Mouse (Mus musculus) lung, embryonic 15.5 days (tissue): ENCODE results near the gene Tesmin. TPM values are rescaled to one million over a fixed set of nuclear protein-coding genes. Genes with fewer than 3 reads are reported as not detected.

ENCODE experiments used
- ATAC-seq: fragments of 200-750 bp; cut with Nextera tagmentation; 2 replicates; pipeline ENCODE4 v1.8.0; 2017; ENCODE audit warnings: moderate number of reproducible peaks, borderline replicate concordance; ENCODE audit not compliant: low FRiP score, low TSS enrichment; ENCODE audit errors: extremely low read depth
- H3K27ac ChIP-seq: fragments of 300-500 bp; sonication (generic); 2 replicates; pipeline ENCODE4 v1.5.1; 2015; ENCODE audit warnings: moderate library complexity, mild to moderate bottlenecking, inconsistent platforms
- H3K27me3 ChIP-seq: fragments of 300-500 bp; sonication (generic); 2 replicates; pipeline ENCODE4 v1.6.1; 2015; ENCODE audit warnings: inconsistent platforms
- H3K36me3 ChIP-seq: fragments of 300-500 bp; sonication (generic); 2 replicates; pipeline ENCODE4 v1.6.1; 2015; ENCODE audit warnings: inconsistent platforms
- H3K4me1 ChIP-seq: fragments of 300-500 bp; sonication (generic); 2 replicates; pipeline ENCODE4 v1.6.1; 2015; ENCODE audit warnings: inconsistent platforms
- H3K4me2 ChIP-seq: fragments of 300-500 bp; sonication (generic); 2 replicates; pipeline ENCODE4 v1.6.1; 2015; ENCODE audit warnings: inconsistent platforms, mild to moderate bottlenecking, moderate library complexity
- H3K4me3 ChIP-seq: fragments of 300-500 bp; sonication (generic); 2 replicates; pipeline ENCODE4 v1.5.1; 2015; ENCODE audit warnings: mild to moderate bottlenecking, inconsistent platforms
- H3K9ac ChIP-seq: fragments of 300-500 bp; sonication (generic); 2 replicates; pipeline ENCODE4 v1.6.1; 2015; ENCODE audit warnings: inconsistent platforms
- H3K9me3 ChIP-seq: fragments of 300-500 bp; sonication (generic); 2 replicates; pipeline ENCODE4 v1.6.1; 2016; ENCODE audit warnings: inconsistent platforms
- WGBS: fragments of 180-500 bp; shearing (Covaris S2); methylation state at CpG from one replicate; pipeline ENCODE4 v1.1.7; 2015; 5-methylcytosine and 5-hydroxymethylcytosine counted together
- polyA plus RNA-seq: library from polyadenylated mRNA; unstranded; fragments of >200 nt; fragmentation: Nextera tagmentation; extraction: Ambion mirVana; gene quantifications from 2 replicates; pipeline ENCODE4 v1.2.1, GENCODE M21; 2015

The Tesmin gene
- polyA plus RNA-seq: 0.45 and 0.61 TPM in 2 replicates

DNA sequence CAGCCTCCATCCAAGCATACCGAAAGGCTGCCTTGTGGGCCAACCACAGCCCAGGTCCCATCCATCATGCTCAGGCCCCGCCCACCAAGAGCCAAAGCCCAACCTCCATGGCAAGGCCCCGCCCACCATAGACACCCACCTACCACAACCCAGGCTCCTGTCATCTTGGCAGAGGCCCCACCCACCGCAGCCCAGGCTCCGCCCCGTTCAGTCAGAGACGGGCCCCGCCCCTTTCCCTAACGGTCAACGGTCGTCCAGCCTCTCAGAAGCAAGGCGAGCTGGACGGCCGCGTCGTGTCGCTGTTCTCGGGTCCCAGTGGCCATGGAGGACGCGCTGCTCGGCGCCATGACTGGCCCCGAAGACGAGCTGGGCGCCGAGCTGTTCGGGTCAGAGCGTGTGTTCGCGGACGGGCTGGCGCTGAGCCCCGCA, at the start of gene Tesmin:
Gene Tesmin (plus strand): TSS at position 229 of the 429 bp plus-strand sequence.
- Histone ChIP-seq H3K27ac (no peak within 1 kb of the TSS), H3K36me3 (no peaks in the 10 kb centered on the region), H3K27me3 (no peaks in the 10 kb centered on the region), H3K4me2 (peak within 1 kb of the TSS; percentile 98), H3K4me3 (peak within 1 kb of the TSS; percentile 47), H3K4me1 (peaks cover 10% of the 10 kb centered on the region), H3K9me3 (no peaks in the 10 kb centered on the region), H3K9ac (peak within 1 kb of the TSS; percentile 33; the same call in 1 of the 2 replicates)
- WGBS: 1% methylated on average over 33 of the region's 33 CpGs
- peak; percentile 86 for ATAC-seq

DNA sequence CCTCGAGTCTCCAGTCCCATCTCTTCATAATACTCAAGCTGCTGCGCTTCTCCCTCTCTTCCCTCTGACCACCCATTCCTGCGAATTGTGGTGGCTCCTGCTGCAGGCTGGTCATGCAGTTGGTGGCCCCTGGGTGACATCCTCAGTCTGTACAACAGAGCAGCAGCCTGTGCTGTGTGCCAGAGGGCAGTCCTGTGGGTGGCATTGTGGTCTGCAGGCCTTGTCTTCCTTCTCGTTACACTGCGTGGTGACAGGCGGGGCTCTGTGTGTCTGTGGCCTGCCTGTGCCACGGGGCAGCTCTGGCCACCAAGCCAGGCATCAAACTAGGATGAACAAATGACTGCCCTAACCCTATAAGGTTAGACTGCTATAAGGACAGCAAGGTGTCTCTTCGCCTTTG, 49.5 kb upstream of the Tesmin start:
- Histone ChIP-seq H3K4me3 (no peak overlapping the region), H3K4me2 (no peak overlapping the region), H3K4me1 (0 out of 2 replicates have a peak, but pooled peaks cover 4% of the 10 kb centered on the region), H3K36me3 (no peaks in the 10 kb centered on the region), H3K27ac (no peak overlapping the region), H3K9ac (no peak overlapping the region), H3K27me3 (no peaks in the 10 kb centered on the region), H3K9me3 (no peaks in the 10 kb centered on the region)
- 80% methylated on average over 8 of the region's 8 CpGs for WGBS
- no peak for ATAC-seq

DNA sequence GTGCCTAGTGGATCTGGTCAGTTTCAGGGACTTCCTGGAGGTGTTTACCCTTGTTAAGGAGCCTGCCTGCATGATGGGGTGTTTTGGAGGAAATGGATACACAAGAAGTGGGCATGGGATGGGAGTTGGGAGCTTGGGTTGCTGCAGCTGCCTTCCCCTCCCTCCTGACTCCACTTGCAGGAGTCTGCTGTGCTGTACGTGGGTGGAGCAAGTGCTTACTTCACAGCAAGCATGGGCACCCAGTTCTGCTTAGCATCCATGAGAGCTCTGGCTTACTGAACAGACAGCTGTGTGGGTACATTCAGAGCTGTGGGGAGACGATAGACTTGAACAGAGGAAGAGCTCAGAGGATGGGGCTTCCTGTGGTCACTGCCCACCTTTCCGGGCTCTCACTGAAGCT, 47.6 kb upstream of the Tesmin start:
- Histone ChIP-seq H3K9me3 (no peaks in the 10 kb centered on the region), H3K27ac (no peak overlapping the region), H3K27me3 (no peaks in the 10 kb centered on the region), H3K4me3 (no peak overlapping the region), H3K4me2 (no peak overlapping the region), H3K9ac (no peak overlapping the region), H3K4me1 (0 out of 2 replicates have a peak, but pooled peaks cover 4% of the 10 kb centered on the region), H3K36me3 (no peaks in the 10 kb centered on the region)
- ATAC-seq: no peak
- 59% methylated on average over 3 of the region's 3 CpGs for WGBS

DNA sequence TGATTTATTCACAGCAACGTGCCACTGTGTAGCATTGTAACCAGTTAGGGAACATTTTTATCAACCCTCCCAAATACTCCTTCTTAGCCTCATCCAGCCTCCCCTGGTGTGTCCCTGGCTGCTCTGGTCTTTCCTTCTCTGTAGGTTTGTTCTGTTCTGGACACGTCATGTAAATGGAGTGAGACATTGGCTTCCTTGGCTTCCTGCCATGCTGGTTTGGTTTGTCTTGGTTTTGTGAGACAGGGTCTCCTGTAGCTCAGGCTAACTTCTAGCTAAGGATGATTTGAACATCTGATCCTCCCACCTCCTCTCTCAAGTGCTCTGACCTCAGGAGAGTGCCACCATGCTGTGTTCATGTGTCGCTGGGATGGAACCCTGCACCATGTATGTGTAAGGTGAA, 44.7 kb upstream of the Tesmin start:
- Histone ChIP-seq H3K27ac (no peak overlapping the region), H3K9ac (no peak overlapping the region)
- WGBS: 55% methylated on average over 3 of the region's 3 CpGs

DNA sequence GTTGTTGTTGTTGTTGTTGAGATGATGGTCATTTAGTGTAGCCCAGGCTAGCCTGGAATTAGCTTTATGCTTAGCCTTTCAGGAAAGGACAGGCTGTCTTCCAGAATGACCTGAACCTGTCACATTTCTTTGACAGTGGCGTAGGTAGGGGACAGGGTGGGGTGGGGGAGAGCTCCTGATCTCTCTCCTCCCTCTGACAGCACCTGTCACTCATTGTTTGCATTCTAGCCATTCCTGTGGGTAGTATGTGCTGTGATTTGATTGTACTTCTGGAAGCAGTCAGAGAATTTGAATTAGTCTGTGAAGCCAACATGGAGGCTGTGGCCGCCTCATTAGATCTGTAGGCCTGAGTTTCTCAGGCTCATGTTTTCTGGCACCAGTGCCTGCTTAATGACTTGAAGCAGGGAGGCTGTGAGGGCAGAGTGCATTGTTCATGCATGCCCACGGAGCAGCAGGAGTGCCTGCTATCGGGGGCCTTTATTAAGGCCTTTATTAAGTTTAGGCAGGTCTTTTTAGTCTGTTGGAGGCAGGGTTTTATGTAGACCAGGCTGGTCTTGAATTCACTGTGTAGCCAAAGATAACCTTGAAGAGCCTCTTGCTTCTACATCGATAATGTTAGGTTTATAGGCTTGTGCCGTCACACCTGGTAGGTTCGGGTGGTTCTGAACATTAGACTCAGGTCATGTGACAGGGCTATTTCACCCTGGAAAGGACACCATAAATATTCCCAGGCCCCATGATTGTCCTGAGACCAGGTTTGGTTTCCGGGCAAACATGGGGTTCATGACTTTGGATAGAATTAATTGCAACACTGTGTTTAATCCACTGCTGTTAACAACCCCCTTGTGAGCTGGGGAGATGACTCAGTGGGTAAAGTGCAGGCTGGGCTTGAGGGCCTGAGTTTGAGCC, 43.8 kb upstream of the Tesmin start:
- Histone ChIP-seq H3K27ac (no peak overlapping the region), H3K4me2 (no peak overlapping the region), H3K9ac (no peak overlapping the region), H3K36me3 (no peaks in the 10 kb centered on the region), H3K9me3 (no peaks in the 10 kb centered on the region), H3K27me3 (no peaks in the 10 kb centered on the region), H3K4me3 (no peak overlapping the region), H3K4me1 (0 out of 2 replicates have a peak, but pooled peaks cover 4% of the 10 kb centered on the region)
- WGBS: 86% methylated on average over 8 of the region's 8 CpGs
- no peak for ATAC-seq

More for the DNA sequence above, 44.7 kb upstream of the Tesmin start:
- no peak overlapping the region for H3K4me2 ChIP-seq
- H3K4me3 ChIP-seq: no peak overlapping the region
- no peak for ATAC-seq
- no peaks in the 10 kb centered on the region for H3K36me3 ChIP-seq
- H3K9me3 ChIP-seq: no peaks in the 10 kb centered on the region
- no peaks in the 10 kb centered on the region for H3K27me3 ChIP-seq
- 0 out of 2 replicates have a peak, but pooled peaks cover 4% of the 10 kb centered on the region for H3K4me1 ChIP-seq

DNA sequence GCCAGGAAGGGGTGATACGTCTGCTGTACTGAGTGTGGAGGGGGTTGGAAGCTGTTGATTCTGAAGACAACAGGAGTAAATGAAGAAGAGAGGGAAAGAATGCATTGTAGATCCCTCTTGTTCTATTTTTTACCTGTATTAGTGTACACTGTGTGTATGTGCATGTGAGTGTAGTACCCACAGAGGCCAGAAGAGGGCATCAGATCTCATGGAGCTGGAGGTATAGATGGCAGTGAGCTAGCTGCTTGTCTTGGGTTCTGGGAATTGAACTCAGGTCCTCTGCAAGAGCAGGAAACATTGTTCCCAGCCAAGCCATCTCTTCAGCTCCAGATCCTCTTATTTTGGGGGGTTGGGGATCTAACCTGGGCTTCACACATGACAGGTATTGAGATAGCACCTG, 40.9 kb upstream of the Tesmin start:
- Histone ChIP-seq H3K4me2 (no peak overlapping the region), H3K27me3 (no peaks in the 10 kb centered on the region), H3K4me1 (0 out of 2 replicates have a peak, but pooled peaks cover 4% of the 10 kb centered on the region), H3K4me3 (no peak overlapping the region), H3K9ac (no peak overlapping the region), H3K9me3 (no peaks in the 10 kb centered on the region), H3K36me3 (no peaks in the 10 kb centered on the region), H3K27ac (no peak overlapping the region)
- no peak for ATAC-seq
- WGBS: 90% methylated on average over 1 of the region's 1 CpGs

DNA sequence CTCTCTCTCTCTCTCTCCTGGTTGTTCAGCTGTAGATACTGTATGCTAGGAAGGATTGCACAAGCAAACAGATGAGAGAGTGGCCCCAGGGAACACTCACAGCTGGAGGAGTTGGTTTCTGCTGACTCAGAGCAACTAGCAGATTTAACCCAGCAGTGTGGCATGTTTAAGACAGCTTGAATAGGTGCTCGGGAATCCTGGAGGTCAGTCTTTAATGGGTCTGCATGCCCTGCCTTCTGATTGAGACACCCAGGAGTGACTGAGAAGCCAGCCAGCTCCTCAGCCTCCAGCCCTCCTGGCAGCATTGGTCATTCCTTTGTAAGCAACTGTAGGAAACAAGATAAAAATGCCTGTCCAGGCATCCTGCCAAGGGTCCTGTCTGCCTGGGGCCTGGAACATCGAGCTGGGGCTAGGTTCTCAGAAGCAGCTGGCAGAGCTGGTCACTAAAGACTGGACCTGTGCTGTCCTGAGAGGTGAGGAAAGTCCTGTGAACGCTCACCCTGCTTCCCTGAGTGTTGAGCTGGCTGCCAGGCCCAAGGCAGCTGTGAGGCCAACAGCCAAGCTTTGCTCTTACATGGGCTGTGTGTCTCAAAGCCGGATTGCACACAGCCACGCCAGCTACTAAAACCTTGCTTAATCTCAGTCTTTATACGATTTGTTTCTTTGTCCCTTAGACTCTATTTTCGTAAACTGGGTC, 35.1 kb upstream of the Tesmin start:
- H3K4me3 ChIP-seq: no peak overlapping the region
- no peak overlapping the region for H3K4me2 ChIP-seq
- no peaks in the 10 kb centered on the region for H3K4me1 ChIP-seq
- H3K9ac ChIP-seq: no peak overlapping the region
- no peaks in the 10 kb centered on the region for H3K9me3 ChIP-seq
- H3K27ac ChIP-seq: peak overlapping the region; percentile 76
- peak; percentile 71 for ATAC-seq
- no peaks in the 10 kb centered on the region for H3K27me3 ChIP-seq
- WGBS: 38% methylated on average over 7 of the region's 7 CpGs
- H3K36me3 ChIP-seq: 0 out of 2 replicates have a peak, but pooled peaks cover 2% of the 10 kb centered on the region

DNA sequence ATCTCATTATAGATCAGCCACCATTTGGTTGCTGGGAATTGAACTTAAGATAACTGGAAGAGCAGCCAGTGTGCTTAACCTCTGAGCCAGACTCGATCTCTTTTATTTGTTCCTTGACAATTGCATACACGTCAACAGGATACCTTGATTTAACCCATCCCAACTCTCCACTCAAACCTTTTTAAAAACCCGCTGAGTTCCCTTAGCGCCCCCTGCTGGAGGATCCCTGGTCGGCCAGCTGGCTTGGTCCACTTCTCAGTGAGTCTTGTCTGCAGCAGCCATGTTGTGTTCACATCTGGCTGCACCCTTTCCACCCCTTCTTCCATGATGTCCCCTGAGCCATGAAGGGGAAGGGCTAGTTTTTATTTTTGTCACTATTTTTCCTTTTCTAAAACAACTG, 33.6 kb upstream of the Tesmin start:
- 70% methylated on average over 5 of the region's 5 CpGs for WGBS
- Histone ChIP-seq H3K9me3 (no peaks in the 10 kb centered on the region), H3K36me3 (0 out of 2 replicates have a peak, but pooled peaks cover 3% of the 10 kb centered on the region), H3K27ac (no peak overlapping the region), H3K4me3 (no peak overlapping the region), H3K4me1 (no peaks in the 10 kb centered on the region), H3K9ac (no peak overlapping the region), H3K4me2 (no peak overlapping the region), H3K27me3 (no peaks in the 10 kb centered on the region)
- no peak for ATAC-seq

DNA sequence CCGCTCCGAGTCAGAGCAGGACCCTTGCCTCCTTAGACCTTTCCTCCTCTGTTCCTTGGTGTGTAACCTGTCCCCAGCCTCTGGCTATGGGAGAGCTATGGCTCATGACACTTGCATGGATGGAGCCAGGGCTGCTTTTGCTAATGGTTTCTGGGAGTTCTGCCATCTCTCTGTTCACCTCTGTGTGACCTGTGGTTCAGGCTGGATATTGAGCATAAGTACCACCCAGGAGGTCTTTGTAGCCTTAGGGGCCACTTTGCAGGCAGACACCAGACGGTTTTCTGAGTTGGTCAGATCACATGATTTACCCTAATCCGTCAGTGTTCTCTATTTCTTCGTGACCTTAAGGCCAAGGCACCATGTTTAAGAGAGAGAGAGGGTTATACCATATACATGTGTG, 32.1 kb upstream of the Tesmin start:
- WGBS: 74% methylated on average over 5 of the region's 5 CpGs
- no peaks in the 10 kb centered on the region for H3K4me1 ChIP-seq

DNA sequence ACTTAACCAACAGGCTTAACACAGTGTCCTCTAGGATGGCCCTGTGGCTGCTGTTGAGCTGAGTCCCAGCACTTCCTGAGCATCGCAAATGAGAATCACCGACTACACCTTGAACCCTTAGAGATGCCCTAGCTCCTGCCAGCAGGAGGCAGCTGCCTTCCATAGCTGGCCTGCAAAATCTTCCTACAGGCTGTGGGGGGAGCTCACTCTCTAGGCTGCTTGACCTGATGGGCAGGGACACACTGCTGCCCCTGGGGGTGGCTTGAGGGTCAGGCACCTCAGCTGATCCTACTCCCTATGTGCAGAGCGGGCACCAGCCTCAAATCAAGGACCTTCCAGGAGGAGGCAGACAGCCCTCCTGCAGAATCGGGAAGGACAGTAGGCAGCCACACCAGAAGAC, 31.0 kb upstream of the Tesmin start:
- Histone ChIP-seq H3K9me3 (no peaks in the 10 kb centered on the region), H3K9ac (no peak overlapping the region), H3K27ac (no peak overlapping the region), H3K4me3 (no peak overlapping the region), H3K4me1 (no peaks in the 10 kb centered on the region), H3K4me2 (no peak overlapping the region), H3K27me3 (no peaks in the 10 kb centered on the region), H3K36me3 (0 out of 2 replicates have a peak, but pooled peaks cover 3% of the 10 kb centered on the region)
- 75% methylated on average over 4 of the region's 4 CpGs for WGBS
- ATAC-seq: no peak

More for the DNA sequence above, 32.1 kb upstream of the Tesmin start:
- no peak overlapping the region for H3K9ac ChIP-seq
- ATAC-seq: no peak
- H3K4me2 ChIP-seq: no peak overlapping the region
- H3K27ac ChIP-seq: no peak overlapping the region
- no peaks in the 10 kb centered on the region for H3K27me3 ChIP-seq
- H3K4me3 ChIP-seq: no peak overlapping the region
- no peaks in the 10 kb centered on the region for H3K9me3 ChIP-seq
- 0 out of 2 replicates have a peak, but pooled peaks cover 3% of the 10 kb centered on the region for H3K36me3 ChIP-seq

DNA sequence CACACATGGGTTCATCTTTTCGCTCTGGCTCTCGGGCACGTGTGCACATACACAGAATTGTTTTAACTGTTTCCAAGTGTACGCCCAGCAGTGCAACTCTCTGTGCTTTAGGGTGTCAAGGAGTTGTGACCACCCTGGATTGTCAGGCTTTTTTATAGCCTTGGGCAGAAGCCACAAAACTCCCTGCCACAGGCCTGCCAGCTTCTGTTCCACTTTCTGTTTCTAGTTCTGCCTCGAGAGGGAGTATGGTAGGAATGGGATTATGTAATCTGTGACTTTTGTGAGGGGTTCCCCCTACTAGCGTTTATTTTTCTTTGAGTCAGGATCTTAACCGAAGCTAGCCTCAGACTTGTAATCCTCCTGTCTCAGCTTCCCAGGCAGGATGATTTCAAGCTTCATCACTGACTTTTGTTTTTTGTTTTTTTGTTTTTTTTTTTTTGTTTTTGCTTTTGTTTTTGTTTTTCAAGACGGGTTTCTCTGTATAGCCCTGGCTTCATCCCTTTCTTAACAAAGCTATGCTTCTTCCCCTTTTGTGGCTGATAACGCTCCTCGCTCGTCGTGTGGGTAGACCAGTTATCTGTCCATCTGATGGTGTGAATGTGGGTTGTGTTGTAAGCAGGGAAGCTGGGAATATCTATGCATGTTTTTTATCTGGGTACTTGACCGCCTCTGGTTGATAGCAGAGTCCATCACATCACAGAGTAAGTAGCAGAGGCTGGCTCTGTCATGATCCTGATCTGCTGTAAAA, 28.6 kb upstream of the Tesmin start:
- Histone ChIP-seq H3K36me3 (0 out of 2 replicates have a peak, but pooled peaks cover 8% of the 10 kb centered on the region), H3K4me2 (no peak overlapping the region), H3K9ac (no peak overlapping the region), H3K4me3 (no peak overlapping the region), H3K27ac (no peak overlapping the region), H3K4me1 (no peaks in the 10 kb centered on the region), H3K9me3 (no peaks in the 10 kb centered on the region), H3K27me3 (no peaks in the 10 kb centered on the region)
- WGBS: 76% methylated on average over 13 of the region's 13 CpGs
- ATAC-seq: no peak
